Mouse (Mus musculus) lung, postnatal 10 days (tissue): Measurements from ENCODE around the gene Ntpcr.

ENCODE experiments used
- DNase-seq: peaks from one replicate; pipeline ENCODE4 v3.0.0; 2021

Ntpcr gene

DNA sequence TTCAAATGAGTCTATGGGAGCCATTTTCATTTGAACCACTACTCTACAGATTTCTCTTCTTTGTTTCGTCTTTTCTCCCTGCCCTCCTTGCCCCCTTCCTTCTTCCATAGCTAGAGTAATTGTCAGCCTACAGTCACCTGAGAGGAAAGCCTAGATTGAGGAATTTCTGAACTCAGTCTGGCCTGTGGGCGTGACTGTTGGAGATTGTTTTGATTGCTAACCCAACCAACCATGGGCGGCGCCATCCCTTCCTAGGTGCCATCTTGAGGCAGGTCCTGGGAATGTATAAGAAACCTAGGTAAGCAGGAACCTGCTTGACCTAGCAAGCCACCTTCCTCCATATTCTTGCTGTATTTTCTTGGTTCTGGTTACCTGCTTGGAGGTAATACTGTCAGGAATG lies 3.6 kb upstream of the Ntpcr start:
- no peak for DNase-seq

DNA sequence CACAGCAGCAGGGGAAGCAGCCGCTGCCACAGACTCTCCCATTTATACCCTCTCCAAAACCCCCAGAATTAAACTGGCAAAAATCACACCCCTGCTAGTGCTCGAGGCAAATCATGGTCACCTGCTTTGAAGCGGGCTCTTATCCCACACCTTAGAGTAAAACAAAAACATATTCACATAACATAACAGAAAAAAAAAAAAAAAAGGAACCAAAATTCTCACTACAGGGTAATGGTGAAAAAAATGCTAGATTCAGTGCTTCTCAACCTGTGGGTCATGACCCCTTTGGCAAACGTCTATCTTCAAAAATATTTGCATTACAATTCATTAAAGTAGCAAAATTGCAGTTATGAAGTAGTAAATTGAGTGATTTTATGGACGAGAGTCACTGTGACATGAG lies 2.8 kb upstream of the Ntpcr start:
- no peak for DNase-seq

DNA sequence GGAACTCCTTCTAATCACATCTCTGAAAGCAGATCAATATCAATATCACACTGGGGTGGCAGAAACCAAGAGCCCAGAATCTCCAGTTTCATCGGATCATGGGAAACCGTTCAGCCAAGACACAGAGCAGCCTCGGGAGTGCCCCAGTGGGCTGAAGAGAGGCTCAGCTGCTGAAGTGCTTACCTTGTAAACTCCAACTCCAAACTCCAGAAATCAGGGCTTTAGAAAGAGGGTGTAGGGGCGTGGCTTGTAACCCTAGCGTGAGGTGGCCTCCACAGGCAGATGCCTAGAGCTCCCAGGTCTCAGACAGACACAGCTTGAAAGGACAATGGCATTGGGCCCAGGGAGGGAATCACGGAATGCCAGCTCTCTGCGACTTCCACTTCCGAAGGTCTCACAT lies 2.0 kb upstream of the Ntpcr start:
- peak; percentile 46 for DNase-seq

DNA sequence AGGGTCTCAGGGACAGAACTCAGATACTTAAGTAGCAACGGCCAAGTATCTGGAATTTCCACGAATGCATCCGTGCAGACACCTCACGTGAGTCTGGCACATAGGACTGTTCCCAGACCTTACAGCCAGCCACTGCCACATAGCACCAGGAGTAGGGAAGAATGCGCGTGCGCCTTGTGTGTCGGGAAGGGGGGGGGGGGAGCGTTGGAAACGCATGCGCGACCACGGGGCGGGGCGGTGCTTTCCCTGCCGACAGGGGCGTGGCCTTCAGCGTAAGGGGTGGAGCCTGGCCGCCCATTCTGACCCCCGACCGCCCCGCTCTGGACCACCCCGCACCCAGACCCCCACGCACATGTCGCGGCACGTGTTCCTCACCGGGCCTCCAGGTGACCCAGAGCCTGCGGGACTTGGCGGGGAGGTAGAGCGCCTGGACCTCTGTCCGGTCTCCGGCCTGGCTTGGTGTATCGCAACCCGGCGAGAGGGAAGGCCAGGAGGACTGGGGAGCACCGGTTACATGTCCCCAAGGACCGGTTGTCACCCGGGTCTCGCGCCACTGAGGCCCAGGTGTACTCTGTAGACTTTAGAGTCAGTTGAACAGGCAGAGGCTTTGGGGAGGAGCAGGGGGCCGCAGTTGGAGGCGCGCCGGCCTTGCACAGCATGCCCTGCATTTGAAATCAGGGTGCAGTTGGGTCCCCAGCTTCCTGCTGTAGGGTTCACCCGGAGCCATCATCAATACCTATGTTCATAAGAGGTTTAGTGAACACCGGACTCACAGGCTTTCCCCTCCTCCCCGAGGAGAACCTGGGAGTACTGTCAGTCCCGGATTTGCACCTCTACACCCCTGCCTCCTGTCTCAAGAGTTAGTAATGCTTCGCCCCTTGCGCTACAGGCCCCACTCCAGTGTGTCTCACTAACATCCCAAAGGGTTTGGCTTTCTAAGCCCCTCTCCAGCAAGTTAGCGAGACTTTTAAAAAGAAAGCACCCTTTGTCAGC lies 4.5 kb downstream of the Ntpcr start:
- DNase-seq, result peak; percentile 90

DNA sequence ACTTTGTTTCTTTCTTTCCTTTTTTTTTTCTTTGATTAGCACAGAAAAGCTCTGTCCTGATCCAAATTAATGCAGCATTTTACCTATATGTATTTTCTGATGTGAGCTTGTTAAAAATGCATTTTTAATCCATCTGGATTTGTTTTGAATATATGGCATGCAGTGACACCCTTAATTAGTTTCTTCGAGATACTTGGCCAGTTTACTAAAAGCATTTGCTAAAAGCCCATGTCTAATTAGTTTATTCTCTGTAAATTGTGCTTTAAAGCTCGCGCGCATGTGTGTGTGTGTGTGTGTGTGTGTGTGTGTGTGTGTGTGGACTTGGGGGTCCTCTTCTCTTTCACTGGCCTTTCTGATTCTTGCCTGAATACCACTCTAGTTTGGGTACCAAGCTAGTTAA lies 9.2 kb downstream of the Ntpcr start:
- no peak for DNase-seq

DNA sequence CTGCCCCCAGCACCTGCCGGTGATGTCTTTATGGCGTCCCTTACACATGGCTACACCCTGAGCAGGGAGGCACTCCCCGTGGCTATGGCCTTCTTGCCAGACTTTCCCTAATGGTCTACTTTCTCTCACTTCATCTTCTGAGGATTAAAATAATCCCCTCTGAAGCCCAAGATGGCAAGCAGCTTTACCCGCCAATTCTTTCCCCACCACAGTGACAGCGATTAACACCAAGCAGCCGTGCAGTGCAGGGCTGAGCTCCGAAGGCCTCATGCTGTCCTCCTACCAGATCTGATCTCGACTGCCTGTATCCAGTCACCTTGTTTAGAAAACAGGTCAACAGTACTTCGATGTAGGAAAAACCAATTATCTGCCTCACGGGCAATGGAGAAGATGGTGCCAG lies 10.9 kb downstream of the Ntpcr start:
- DNase-seq, result no peak

DNA sequence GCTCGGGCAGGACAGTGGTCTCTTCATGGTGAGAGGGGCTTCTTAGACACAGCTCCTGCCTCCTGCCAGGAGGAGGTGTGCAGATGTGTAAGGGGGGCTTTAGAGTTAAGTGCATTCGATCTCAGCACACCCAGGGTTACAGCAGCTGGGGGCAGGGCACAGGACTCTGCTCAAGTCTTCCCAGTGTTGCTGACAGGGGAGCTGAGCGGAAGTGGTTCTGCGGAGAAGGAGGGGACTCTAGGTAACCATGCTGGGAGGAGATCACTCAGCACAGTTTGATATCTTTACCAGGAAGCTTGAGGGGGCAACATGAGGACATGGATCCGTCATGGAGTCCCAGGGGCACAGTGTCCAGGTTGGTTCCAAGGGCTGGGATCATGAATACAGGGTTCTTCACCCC lies 11.6 kb downstream of the Ntpcr start:
- no peak for DNase-seq

DNA sequence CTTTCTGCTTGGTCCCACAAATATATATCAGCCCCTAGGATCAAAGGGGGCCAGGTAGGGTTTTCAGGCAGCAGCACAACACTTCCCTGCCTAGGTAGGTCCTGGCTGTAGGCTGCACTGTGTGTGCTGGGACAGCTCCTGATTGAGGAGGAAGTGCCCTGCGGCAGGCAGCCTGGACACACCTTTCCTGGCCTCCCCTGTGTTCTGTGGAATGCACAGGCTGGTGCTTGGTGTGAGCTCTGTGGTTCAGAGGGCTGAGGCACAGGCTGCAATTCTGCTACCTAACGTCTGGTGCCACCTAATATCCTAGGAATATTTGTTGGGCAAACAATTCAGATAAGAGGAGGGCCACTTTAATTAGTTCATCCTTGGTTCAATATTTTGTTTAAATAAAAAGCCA lies 12.1 kb downstream of the Ntpcr start:
- peak; percentile 28 for DNase-seq

DNA sequence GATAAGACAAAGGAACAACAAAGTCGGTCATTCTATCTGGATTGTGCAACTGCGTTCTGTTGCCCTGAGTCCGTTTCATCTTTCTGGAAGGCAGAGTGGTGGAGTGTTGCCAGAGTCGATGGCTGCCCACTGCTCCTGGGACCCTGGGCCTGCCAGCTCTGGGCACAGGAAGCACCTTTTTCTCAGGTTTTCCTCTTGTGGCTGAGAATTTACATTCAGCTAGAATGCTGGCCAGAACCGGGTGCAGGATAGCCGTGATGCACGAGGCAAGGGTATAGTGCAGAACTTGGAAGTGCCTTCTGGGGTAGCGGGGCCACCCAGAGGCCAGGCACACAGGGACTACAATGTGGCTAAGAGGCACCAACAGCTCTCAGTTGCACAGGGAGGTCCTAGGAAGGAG lies 12.6 kb downstream of the Ntpcr start:
- DNase-seq, result no peak

DNA sequence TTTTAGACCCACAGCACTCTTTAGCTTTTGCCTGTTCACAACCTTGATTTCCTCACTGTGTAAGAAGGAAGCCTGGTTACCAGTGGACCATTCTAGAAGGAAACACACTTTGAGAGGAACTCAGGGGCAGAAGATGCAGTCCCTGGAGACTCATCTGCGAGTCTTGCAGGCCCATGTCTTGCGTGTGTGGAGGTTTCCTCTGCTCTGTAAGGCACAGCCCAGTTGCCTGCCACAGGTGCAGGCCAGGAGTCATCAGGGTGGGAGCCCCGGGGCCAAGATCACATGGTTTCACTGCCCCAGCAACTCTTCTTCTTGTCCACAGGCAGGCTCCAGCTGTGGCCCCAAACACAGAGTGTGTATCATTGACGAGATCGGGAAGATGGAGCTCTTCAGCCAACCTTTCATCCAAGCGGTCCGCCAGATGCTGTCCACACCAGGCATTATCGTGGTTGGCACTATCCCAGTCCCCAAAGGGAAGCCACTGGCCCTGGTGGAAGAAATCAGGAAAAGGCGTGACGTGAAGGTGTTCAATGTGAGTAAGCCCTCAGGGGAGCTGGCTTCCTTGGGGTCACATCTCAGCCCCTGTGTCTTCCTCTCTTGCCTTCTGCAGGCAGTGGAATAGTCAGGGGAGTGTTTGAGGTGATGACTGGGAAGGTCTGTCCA lies 15.3 kb downstream of the Ntpcr start:
- no peak for DNase-seq

DNA sequence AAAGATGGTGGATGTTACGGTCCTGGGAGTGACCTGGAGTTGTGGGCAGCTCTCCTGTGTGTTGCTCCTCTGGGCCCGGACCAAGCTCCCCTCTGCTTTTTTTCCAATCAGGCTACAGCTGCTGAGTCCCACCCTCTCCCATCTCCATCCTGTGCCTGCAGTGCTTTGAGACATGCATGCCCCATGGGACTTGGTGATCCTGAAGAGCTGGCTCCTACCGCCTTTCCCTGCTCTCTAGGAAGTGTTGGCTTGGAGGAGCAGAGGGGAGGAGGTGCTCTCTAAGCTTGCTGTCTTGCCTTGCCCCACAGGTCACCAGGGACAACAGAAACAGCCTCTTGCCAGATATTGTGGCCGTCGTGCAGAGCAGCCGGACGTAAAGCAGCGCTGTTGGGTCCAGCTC lies 17.6 kb downstream of the Ntpcr start:
- DNase-seq, result no peak

DNA sequence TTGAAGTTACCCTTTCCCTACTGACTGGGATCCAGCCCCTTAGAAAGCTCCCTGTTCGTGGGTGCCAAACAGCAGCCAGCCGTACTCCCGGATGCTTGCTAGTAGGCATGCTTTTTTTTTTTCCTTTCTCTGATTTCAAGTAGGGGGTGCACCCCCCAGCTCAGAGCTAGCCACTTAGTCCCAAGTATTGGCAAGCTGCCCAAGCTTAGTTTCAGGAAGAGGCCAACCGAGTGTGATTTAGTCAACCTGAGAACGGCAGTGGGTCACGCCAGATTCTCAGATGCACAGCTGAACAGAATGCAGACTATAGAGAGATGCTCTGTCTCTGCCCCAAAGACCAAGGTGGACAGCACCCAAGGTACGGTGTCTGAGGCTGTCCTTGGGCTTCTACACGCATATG lies 21.1 kb downstream of the Ntpcr start:
- peak; percentile 23 for DNase-seq

DNA sequence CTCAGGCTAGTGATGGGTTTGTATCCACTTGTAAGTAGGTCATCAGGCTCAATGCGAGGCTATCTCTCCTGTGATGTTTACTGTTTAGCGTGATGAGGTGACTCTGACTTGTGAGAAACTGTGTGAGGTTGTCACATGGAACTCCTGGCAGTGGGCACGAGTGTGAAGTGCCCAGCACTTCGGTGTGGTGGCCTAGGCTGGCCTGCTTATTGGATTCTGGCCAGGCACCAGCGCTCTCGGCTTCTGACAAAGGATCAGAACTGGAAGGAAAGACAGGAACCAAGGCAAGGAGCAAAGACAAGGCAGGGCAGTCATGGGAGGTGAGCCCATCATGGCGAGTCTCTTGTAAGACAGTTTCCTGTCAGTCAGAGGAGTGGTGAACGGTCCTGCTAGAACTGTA lies 26.1 kb downstream of the Ntpcr start:
- no peak for DNase-seq

DNA sequence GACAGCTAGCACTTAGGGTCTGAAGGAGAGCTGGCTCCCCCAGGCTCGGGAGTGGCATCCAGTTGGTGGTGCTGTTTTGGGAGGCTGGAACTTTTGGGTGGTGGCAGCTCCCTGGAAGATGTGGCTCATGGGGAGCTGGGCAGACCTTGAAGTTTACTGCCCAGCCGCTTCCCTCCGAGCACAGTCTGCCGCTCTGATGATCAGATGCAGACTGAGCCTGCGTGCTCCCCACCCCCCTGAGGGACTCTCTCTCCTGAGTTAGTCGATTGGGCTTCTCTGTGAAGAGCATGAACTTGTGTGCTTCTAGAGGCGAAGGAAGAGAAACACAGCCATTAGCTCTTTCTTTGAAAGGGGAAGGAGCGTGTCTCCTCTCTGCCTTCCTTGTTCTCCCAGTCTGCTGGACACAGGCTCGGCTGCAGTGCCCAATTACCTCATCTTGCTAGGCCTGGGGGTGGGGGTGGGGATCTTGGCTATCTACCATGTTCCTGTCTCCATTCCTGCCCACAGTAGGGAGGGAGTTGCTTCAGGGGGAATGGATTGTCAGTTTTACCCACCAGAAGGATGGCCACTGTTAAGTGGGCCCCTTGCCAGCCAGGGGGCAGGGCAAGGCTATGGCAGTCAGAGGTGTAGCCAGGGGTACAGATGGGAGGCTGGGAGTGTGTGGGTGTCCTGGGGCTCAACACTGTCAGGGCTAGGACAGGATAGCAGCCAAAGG lies 26.8 kb downstream of the Ntpcr start:
- DNase-seq, result peak; percentile 50

DNA sequence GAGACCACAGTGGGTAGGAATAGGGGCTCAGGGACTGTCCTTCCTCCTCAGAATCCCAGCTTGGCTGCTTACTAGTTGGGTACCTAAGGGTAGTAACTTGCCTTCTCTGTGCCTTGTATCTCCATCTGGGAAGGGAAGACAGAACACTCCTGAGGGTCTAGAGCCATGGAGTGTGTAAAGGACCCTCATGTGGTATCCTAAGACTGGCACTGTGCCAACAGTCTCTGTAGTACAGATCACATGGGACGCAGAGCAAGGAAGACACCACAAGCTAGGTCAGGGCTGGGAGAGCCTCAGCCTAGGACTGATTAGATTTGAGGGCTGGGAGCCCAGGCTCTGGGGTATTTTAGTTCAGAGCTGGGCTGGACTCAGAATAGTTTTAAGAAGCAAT lies 27.3 kb downstream of the Ntpcr start:
- no peak for DNase-seq

DNA sequence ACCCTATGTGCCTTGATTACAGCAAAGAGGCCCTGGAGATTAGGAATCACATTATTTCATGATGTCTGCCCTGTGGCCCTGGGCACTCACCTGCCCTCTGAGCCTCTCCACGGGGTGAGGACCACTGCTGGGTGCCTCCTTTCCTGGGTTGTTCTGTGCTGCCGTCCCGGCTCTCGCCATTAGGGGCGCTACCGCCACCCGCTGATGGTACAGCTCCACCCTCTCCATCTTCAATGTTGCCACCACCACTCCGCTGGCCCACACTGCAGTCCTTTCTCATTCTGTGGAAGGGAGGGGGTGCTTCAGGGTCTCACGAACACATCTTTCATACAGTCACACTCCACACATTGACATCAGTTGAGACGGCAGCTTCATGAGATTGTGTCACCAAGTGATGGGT lies 29.3 kb downstream of the Ntpcr start:
- peak; percentile 68 for DNase-seq

DNA sequence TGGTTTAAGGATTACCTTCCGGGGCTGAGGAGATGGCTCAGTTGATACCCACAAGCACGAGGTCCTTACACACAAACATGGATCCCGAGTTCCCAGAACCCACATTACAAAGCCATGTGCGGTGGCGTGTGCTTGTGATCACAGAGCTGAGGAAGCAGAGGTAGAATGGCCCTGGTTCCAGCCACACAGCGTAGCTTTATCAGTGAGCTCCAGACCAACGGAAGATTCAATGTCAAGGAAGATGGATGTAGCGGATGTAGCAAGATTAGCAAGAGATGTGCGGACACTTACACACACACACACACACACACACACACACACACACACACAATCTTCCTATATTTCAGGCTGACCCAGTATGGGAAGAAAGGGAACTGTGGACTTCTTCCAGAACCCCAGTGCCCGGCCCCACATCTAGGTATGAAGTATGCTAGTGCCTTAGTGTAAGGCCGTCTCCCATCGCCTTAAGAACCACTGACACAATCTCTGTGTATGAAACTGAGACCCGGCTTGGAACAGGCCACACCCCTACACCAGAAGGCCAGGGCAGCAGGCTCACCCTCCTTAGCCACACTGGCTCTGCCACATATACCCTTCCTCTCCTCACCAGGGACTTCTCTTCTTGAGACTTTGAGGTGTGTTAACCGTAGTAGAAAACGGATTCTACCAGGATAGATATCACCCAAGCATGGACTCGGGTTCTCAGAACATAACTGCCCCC lies 33.5 kb downstream of the Ntpcr start:
- DNase-seq, result no peak

DNA sequence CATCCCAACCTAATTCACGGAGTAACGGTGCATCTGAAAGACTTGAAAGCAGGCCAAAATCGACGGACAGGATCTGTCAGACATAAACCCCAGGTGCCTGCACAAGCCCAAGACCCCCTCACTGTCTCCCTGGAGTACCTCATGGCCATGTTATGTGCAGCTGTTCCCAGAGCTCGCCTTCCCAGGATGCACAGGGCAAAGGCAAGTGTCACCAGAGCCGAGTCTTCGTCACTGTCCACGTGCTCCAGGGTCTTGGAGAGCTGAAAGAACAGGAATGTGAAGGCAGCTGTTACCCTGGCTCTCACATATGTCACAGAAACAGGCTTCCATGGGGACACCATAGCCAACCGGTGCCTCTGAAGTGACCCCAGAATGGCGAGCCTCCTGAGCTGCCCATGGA lies 38.3 kb downstream of the Ntpcr start:
- no peak for DNase-seq

DNA sequence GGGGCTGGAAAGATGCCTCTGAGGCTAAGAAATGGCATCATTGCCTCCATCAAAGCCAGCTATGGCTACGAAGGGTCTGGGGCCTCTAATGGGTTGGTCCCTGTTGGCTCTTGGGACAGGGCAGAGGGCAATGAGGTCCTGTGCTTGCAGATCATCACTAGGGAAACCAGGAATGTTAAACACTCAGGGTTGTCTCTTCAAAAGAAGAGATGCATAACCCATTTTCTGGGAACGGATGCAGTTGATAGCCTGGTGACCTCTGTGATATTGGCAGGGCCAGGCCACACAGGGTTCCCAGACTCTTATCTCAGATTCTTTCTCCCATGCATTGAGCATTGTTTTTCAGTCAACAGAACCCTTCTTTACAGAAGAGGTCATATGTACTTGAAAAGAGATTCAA lies 42.5 kb downstream of the Ntpcr start:
- DNase-seq, result no peak

DNA sequence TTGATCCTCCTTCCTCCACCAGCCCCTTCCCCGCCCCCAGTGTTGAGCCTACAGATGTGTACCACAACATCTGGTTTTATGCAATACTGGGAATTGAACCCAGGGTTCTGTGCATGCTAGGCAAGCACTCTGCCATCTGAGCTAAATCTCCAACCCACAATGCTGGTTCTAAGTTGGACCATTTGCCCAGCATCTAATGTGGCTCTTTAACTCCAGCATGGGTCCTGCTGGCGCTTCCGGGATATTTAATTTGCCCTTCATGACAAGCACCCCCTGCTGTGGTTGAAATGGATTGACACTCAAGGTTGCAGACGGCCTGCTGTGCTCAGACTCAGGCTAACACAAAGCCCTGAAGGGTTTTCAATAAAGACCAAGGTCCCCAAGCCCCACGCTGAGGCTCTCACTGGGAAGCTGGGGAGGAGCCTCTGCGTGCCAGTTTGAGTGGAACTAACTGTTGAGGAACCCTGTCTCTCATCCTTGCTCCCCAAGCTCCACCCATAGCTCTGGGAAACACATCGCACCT lies 43.6 kb downstream of the Ntpcr start:
- no peak for DNase-seq

DNA sequence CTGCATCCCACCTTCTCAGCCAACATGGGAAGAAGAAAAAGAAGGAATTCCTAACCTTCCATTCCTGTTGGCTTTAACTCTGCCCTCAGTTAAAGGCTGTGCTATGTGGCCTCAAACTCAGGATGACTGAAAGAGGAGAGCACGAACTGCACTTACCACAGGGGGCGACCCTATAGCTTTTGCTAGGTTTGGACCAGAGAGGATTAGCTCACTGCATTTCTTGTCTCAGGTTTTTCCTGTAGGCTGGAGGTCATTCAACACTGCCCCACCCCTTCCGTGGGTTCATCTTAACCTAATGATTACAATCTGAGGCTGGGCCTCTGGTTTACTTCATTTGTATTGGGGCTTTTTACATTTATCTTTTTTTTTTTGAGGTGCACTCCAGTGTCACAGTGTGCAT lies 45.3 kb downstream of the Ntpcr start:
- DNase-seq, result no peak

DNA sequence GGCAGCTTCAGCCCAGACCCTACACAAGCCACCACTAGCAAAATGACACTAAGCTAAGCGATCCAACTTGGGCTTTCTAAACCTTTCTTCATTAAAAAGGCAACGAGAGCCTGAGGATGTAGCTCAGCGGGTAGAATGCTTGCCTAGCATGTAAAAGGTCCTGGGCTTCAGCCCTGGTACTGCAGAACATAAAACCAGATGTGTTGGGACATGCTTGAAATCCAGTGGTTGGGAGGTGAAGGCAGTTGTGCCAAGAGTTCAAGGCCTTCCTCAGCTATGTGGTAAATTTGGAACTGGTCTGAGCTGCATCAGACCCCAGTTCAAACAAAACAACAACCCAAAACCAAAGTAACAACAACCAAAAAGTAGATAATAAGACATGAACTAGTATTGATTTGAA lies 46.6 kb downstream of the Ntpcr start:
- no peak for DNase-seq

DNA sequence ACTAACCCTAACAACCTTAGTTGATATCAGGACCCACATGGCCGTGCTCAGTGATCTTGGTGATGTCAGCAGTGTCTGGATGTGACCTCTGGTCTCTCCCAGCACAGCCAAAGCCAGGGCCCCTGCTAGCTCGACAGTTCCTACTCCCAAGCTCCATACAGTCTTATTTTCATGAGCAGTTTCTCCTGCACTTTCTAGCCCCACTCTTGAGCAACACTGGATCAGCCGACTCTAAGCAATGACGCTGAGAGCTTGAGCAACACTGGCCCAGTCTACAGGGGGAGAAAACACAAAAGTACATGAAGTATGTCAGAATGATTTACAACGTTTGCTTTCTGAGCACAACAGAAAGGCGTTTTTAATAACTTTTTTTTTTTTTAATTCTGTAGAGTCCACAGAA lies 47.0 kb downstream of the Ntpcr start:
- peak; percentile 59 for DNase-seq
